Mouse (Mus musculus) G1E (cell line): ENCODE measurements at regions not wholly inside any gene's neighbourhood (a gene's known extent, or its start where the extent isn't known, plus 50 kb on each side); places are given as distances from the start of the nearest gene placed in this dataset.

Source experiments
- CTCF ChIP-seq: IDR thresholded peaks from 2 replicates; pipeline ENCODE4 v1.5.1; 2012; ENCODE audit warnings: low read depth, low read length, inconsistent platforms, mixed read lengths
- GATA1 ChIP-seq: IDR thresholded peaks from 2 replicates; pipeline ENCODE4 v1.6.1; 2012; ENCODE audit warnings: borderline replicate concordance, low read length, inconsistent platforms, mixed read lengths
- POLR2AphosphoS5 ChIP-seq: IDR thresholded peaks from 2 replicates; pipeline ENCODE4 v1.6.1; 2012; ENCODE audit warnings: low read depth, low read length, inconsistent platforms; ENCODE audit not compliant: insufficient replicate concordance
- TAL1 ChIP-seq: conservative IDR thresholded peaks from 2 replicates; pipeline ENCODE4 v1.6.1; 2012; ENCODE audit warnings: low read depth, low read length, inconsistent platforms, mixed read lengths

GRCm38 (mm10) chr13:53648353-53648752 is 175.5 kb upstream of the Msx2 start:
- TF ChIP-seq GATA1 = no peak
- TF ChIP-seq CTCF = no peak
- no peak for TF ChIP-seq POLR2AphosphoS5
- no peak for TF ChIP-seq TAL1
